In the genomic region with DNA sequence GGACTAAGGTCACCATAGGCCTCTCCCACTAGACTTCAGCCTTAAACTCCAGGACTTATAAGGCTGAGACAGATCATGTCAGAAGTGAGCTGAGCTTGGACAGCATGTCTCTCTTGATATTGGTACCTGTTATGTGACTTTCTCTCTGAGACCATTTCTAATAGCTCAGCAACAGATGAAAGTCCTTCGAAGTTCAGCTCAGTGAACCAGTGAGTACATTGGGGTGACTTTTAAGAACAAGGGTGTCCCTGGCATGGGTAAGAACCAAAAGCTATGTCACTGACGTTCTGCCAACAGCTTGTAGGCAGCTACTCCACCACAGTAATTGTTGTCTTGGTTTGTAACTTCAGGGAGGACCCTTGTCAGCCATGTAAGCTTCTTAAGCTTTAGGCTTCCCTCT, we compare ENCODE assay signal across 19 mouse cellular contexts. TPM values are rescaled to one million over a fixed set of nuclear protein-coding genes. Genes with fewer than 3 reads are reported as not detected.
"Had no signal": no experiment of that assay in that cellular context is flagged by ENCODE, and none has a peak within 500 bp of the region (broad histone marks: within the 10 kb centered on the region; RNA-seq: fewer than 3 reads in every experiment).

No protein-coding gene starts in this region.

- H3K27ac ChIP-seq: layer of hippocampus, adult 2 months; liver, embryonic 13.5 days; neural tube, embryonic 12.5 days; neural tube, embryonic 15.5 days; stomach, embryonic 15.5 days had no signal

- H3K36me3 ChIP-seq: liver, embryonic 13.5 days; stomach, embryonic 15.5 days had no signal

- H3K4me3 ChIP-seq: layer of hippocampus, adult 2 months; liver, embryonic 13.5 days; neural tube, embryonic 12.5 days; neural tube, embryonic 15.5 days; stomach, embryonic 15.5 days had no signal

- H3K27me3 ChIP-seq: liver, embryonic 13.5 days; neural tube, embryonic 12.5 days; neural tube, embryonic 15.5 days; stomach, embryonic 15.5 days had no signal

- DNase-seq: kidney, adult 18-20 months; kidney, postnatal 10 days; layer of hippocampus, adult 9-11 months; liver, embryonic 13.5 days; lung, adult 2 months; lung, postnatal 14 days; lung, postnatal 4 days; midbrain, embryonic 14.5 days; right cerebral cortex, adult 18-20 months; right cerebral cortex, postnatal 14 days; right cerebral cortex, postnatal 4 days; spleen, adult 18-20 months; thymus, postnatal 36 days had no signal

- H3K9me3 ChIP-seq: liver, embryonic 13.5 days; neural tube, embryonic 12.5 days; neural tube, embryonic 15.5 days; stomach, embryonic 15.5 days had no signal

- H3K4me2 ChIP-seq: liver, embryonic 13.5 days; midbrain, embryonic 11.5 days; neural tube, embryonic 12.5 days; stomach, embryonic 15.5 days had no signal

- H3K9ac ChIP-seq: liver, embryonic 13.5 days; neural tube, embryonic 12.5 days; neural tube, embryonic 15.5 days; stomach, embryonic 15.5 days had no signal

RNA-seq across cellular contexts. Expression of gene Fbln7, which starts 42.1 kb away (rescaled TPM):
- total RNA-seq: megakaryocyte-erythroid progenitor cell, adult 5-6 weeks had no signal
